In the genomic region with DNA sequence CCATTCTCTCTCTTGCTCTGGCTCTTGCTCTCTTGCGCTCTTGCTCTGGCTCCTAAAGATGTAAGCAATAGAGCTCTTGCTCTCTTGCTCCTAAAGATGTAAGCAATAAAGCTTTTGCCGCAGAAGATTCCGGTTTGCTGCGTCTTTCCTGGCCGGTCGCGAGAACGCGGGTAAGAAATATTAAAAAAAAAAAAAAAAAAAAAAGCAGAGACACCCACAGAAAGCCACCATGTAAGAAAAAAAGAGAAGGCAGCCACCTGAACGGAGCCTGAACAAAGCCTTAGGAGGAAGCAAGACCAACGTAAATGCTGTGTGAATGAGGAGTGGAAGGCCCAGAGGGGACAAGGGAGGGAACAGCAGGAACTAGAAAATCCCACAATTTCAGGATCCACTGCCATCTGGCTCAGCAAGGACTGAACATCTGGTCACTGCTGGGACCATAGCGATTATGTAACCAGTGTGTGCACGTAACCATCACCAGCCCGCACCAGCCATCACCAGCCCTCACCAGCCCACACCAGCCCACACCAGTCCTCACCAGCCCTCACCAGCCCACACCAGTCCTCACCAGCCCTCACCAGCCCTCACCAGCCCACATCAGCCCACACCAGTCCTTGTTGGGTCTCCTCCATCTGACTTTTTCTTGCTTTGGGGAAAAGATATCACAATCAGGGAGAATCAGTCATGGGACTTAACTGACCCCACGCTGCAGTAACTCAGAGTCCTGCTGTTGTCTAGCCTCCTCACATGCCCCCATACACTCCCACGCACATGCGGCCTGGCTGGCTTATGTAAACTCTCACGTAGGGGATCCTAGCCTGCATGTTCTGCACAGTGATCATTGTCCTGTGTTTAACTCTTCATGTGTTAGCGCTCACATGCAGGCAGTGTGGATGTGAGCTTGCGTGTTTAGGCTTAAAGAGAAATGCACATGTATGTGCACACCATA, we compare ENCODE assay signal across 14 mouse cellular contexts. TPM values are rescaled to one million over a fixed set of nuclear protein-coding genes. Genes with fewer than 3 reads are reported as not detected.
DNase-seq lines count a peak whose midpoint lies in the region; ATAC-seq and TF ChIP-seq lines count a peak whose summit lies in the region.
"Had no signal": no experiment of that assay in that cellular context is flagged by ENCODE, and none has a peak within 500 bp of the region (broad histone marks: within the 10 kb centered on the region; RNA-seq: fewer than 3 reads in every experiment).

No protein-coding gene starts in this region.

- peaks cover 59% of the 10 kb centered on the region for H3K4me1 ChIP-seq in megakaryocyte, embryonic 14.5 days
- peaks cover 14% of the 10 kb centered on the region for H3K4me1 ChIP-seq in heart, embryonic 12.5 days (replicated peaks)
- H3K4me1 ChIP-seq: embryonic facial prominence, embryonic 12.5 days had no signal

- H3K36me3 ChIP-seq in megakaryocyte, embryonic 14.5 days (replicated peaks; ENCODE audit: low read length) = peaks cover 8% of the 10 kb centered on the region
- no peaks in the 10 kb centered on the region for H3K36me3 ChIP-seq in heart, embryonic 12.5 days
- H3K36me3 ChIP-seq: embryonic facial prominence, embryonic 12.5 days had no signal

- no peak for ATAC-seq in megakaryocyte, adult 5-6 weeks (ENCODE audit: poor library complexity, severe bottlenecking)
- 0 out of 2 replicates have a peak, but pooled peaks have one; percentile 15 for ATAC-seq in heart, embryonic 12.5 days (ENCODE audit: insufficient number of reproducible peaks, low FRiP score)
- no peak for ATAC-seq in inflammation-experienced regulatory T-cells, adult 6 months
- ATAC-seq: forebrain, embryonic 14.5 days; midbrain, embryonic 16.5 days had no signal

- H3K27ac ChIP-seq in gastrocnemius, adult 2 months = peak overlapping the region; percentile 56; the same call in 1 of the 2 replicates
- 0 out of 2 replicates have a peak overlapping the region, but pooled peaks have one; percentile 12 for H3K27ac ChIP-seq in heart, embryonic 12.5 days (ENCODE audit: poor library complexity, severe bottlenecking)
- H3K27ac ChIP-seq: embryonic facial prominence, embryonic 12.5 days had no signal

- peaks cover 6% of the 10 kb centered on the region; the same call in 1 of the 2 replicates for H3K9me3 ChIP-seq in megakaryocyte, embryonic 14.5 days
- H3K9me3 ChIP-seq in heart, embryonic 12.5 days (replicated peaks) = peaks cover 10% of the 10 kb centered on the region
- H3K9me3 ChIP-seq: embryonic facial prominence, embryonic 12.5 days had no signal

- peak overlapping the region; percentile 75 for H3K4me3 ChIP-seq in megakaryocyte, embryonic 14.5 days (replicated peaks)
- H3K4me3 ChIP-seq in gastrocnemius, adult 2 months = no peak overlapping the region
- no peak overlapping the region for H3K4me3 ChIP-seq in heart, embryonic 12.5 days
- H3K4me3 ChIP-seq: embryonic facial prominence, embryonic 12.5 days had no signal

- no peaks in the 10 kb centered on the region for H3K27me3 ChIP-seq in megakaryocyte, embryonic 14.5 days (replicated peaks)
- H3K27me3 ChIP-seq in heart, embryonic 12.5 days (replicated peaks) = no peaks in the 10 kb centered on the region
- H3K27me3 ChIP-seq: embryonic facial prominence, embryonic 12.5 days had no signal

- intact Hi-C loops in gastrocnemius, adult 2 months (cut with DNase I) = no loop called here

- H3K9ac ChIP-seq in heart, embryonic 12.5 days = no peak overlapping the region; the same call in 1 of the 2 replicates
- H3K9ac ChIP-seq: embryonic facial prominence, embryonic 12.5 days had no signal

- WGBS in heart, embryonic 12.5 days = 91% methylated on average over 20 of the region's 20 CpGs

- no peak for TF ChIP-seq CTCF in gastrocnemius, adult 2 months (IDR thresholded peaks at IDR 0.05)

- no peak overlapping the region for H3K4me2 ChIP-seq in heart, embryonic 12.5 days
- H3K4me2 ChIP-seq: embryonic facial prominence, embryonic 12.5 days had no signal

- peak; percentile 63 for DNase-seq in gastrocnemius, adult 2 months
- peak; percentile 76 for DNase-seq in skeletal muscle tissue, adult 2 months (ENCODE audit: low read depth, low spot score)
- no peak for DNase-seq in layer of hippocampus, postnatal 10 days (ENCODE audit: low spot score in 2 of 2)
- no peak for DNase-seq in kidney, postnatal 10 days
- DNase-seq: cerebellum, adult 9-10 months; kidney, adult 8-10 months; layer of hippocampus, postnatal 36 days had no signal

RNA-seq across cellular contexts. Expression of a gene that starts 24.7 kb away (rescaled TPM):
- 3.3 and 17.4 TPM in 2 replicates for polyA plus RNA-seq in megakaryocyte, embryonic 14.5 days (2012; ENCODE audit: insufficient read depth, low replicate concordance)
- total RNA-seq in megakaryocyte, adult 5-6 weeks (2015) = 0.14 and 0.33 TPM in 2 replicates
- total RNA-seq in megakaryocyte, adult 5-6 weeks (2017) = 0.24 and 1.2 TPM in 2 replicates
- 100 to 1,000 TPM; 109 to 120 TPM for total RNA-seq in gastrocnemius, adult 2 months (2021)
- polyA plus RNA-seq in heart, embryonic 12.5 days (2016; fragmentation: Nextera tagmentation; extraction: Ambion mirVana) = 11.4 and 13.6 TPM in 2 replicates
- total RNA-seq in layer of hippocampus, postnatal 10 days (2021) = 10 to 100 TPM; 17.7 to 19.0 TPM
- not detected for polyA plus RNA-seq in inflammation-experienced regulatory T-cells, adult 6 months (2017; shearing (Covaris generic))

RNA-seq across cellular contexts. Expression of a gene that starts 30.8 kb away (rescaled TPM):
- polyA plus RNA-seq in megakaryocyte, embryonic 14.5 days (2012; ENCODE audit: insufficient read depth, low replicate concordance) = 20.7 and 115 TPM in 2 replicates
- 26.9 and 27.2 TPM in 2 replicates for total RNA-seq in megakaryocyte, adult 5-6 weeks (2015)
- total RNA-seq in megakaryocyte, adult 5-6 weeks (2017) = 11.5 and 13.9 TPM in 2 replicates
- total RNA-seq in gastrocnemius, adult 2 months (2021) = 10 to 100 TPM; 76.4 to 86.9 TPM
- 54.7 and 66.5 TPM in 2 replicates for polyA plus RNA-seq in heart, embryonic 12.5 days (2016; fragmentation: Nextera tagmentation; extraction: Ambion mirVana)
- 100 to 1,000 TPM; 272 to 279 TPM for total RNA-seq in layer of hippocampus, postnatal 10 days (2021)
- polyA plus RNA-seq in inflammation-experienced regulatory T-cells, adult 6 months (2017; shearing (Covaris generic)) = 10 to 100 TPM; 33.6 to 40.3 (median 35.2) TPM

RNA-seq across cellular contexts. Expression of a gene that starts 35.4 kb away (rescaled TPM):
- 43.5 and 60.3 TPM in 2 replicates for polyA plus RNA-seq in megakaryocyte, embryonic 14.5 days (2012; ENCODE audit: insufficient read depth, low replicate concordance)
- 14.4 and 14.7 TPM in 2 replicates for total RNA-seq in megakaryocyte, adult 5-6 weeks (2015)
- total RNA-seq in megakaryocyte, adult 5-6 weeks (2017) = 11.7 and 13.1 TPM in 2 replicates
- 10 to 100 TPM in 1 of 2 experiments, 1 to 10 TPM in 1; 9.9 to 12.0 TPM for total RNA-seq in gastrocnemius, adult 2 months (2021)
- polyA plus RNA-seq in heart, embryonic 12.5 days (2016; fragmentation: Nextera tagmentation; extraction: Ambion mirVana) = 48.1 and 50.7 TPM in 2 replicates
- total RNA-seq in layer of hippocampus, postnatal 10 days (2021) = 1 to 10 TPM; 2.3 to 2.6 TPM
- polyA plus RNA-seq in inflammation-experienced regulatory T-cells, adult 6 months (2017; shearing (Covaris generic)) = 10 to 100 TPM; 21.3 to 26.7 (median 22.5) TPM

Comparison
In these comparisons a context has a peak if more than half of its experiments do, and no peak if none do; other contexts are left out.
1. DNase-seq: peak in gastrocnemius, adult 2 months (single experiment) and skeletal muscle tissue, adult 2 months (single experiment); none in layer of hippocampus, postnatal 10 days (0 of 2) and kidney, postnatal 10 days (single experiment).
2. RNA of a gene that starts 24.7 kb away (total RNA-seq): 109 to 120 TPM in gastrocnemius, adult 2 months and 17.7 to 19.0 TPM in layer of hippocampus, postnatal 10 days; 0.14 to 1.2 TPM in megakaryocyte, adult 5-6 weeks; every median in the first group is over 4 times any median in the second.